Mouse (Mus musculus) liver, postnatal 0 days (tissue): ENCODE results near the gene Lrp2bp.

ENCODE experiments used
- CTCF ChIP-seq: sonication (generic); IDR thresholded peaks from 2 replicates; pipeline ENCODE4 v1.5.1; 2016; ENCODE audit warnings: antibody characterized with exemption, low read depth
- EP300 ChIP-seq: IDR thresholded peaks from 2 replicates; pipeline ENCODE4 v1.6.1; 2016; ENCODE audit warnings: antibody characterized with exemption, low read depth, mild to moderate bottlenecking

DNA sequence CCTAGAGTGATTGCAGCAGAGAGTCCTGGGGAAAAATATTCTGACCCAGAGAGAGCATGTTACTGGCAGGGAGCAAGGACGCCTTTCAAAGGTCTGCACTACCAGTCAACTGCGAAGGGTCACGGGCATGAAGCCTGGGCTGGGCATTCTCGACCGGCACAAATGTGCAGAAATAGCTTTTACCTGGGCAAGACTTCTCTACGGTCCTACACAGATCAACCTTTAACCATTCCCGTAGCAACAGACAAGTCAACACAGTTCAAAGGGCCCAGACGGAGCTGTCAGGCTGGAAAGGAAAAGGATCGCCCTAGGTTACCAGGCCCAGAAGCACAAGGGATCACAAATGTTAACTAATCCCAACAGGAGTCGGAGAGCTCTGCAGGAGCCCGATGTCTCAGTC is 37.1 kb downstream of the Lrp2bp start:
- no peak for TF ChIP-seq CTCF
- no peak for TF ChIP-seq EP300
